9 mouse cellular contexts compared by ENCODE assay signal in the genomic region with DNA sequence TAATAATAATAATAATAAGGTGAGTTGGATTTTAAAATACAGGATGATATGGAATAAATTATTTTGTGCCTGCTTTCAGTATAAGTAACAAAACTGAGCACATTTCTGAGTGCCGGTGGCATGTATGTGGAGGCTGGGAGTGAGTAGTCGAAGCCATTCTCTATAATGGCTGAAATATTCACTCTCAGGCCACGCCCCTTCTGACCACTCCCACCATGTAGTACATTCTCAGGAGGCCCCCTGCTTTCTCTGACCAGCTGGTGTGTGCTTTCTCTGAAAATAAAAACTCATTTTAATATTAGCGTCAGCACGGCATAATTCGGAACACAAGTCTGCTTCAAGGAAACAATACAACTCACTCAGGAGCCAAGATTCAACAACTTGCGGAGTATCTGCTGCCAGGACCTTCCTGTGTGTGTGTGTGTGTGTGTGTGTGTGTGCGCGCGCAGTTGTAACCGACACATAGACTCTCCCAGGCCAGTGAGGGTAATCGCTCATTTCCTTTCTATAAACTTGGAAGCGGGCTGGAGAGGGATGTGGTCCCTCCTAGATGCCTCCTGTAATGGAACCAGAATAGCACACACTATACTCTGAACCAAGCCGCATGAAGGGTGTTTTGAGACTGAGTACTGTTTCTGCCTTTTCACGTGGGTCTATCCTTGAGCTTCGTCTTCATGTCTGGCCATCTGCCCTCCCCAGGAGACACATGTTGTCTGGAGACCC.
DNase-seq lines count a peak whose midpoint lies in the region; ATAC-seq and TF ChIP-seq lines count a peak whose summit lies in the region.
"Had no signal": no experiment of that assay in that cellular context is flagged by ENCODE, and none has a peak within 500 bp of the region (broad histone marks: within the 10 kb centered on the region; RNA-seq: fewer than 3 reads in every experiment).

No protein-coding gene starts in this region.

- TF ChIP-seq CTCF in kidney, postnatal 0 days (IDR thresholded peaks at IDR 0.05; ENCODE audit: low read depth) = no peak
- no peak for TF ChIP-seq CTCF in small intestine, adult 2 months (IDR thresholded peaks at IDR 0.05; ENCODE audit: extremely low read depth, insufficient read length, insufficient replicate concordance, low read depth, low read length)

- 76% methylated on average over 16 of the region's 16 CpGs for WGBS in kidney, postnatal 0 days
- WGBS in heart, embryonic 14.5 days = 83% methylated on average over 16 of the region's 16 CpGs
- 68% methylated on average over 16 of the region's 16 CpGs for WGBS in limb, embryonic 14.5 days
- 79% methylated on average over 16 of the region's 16 CpGs for WGBS in small intestine, adult 2 months
- WGBS in forebrain, embryonic 14.5 days = 88% methylated on average over 16 of the region's 16 CpGs

- H3K9ac ChIP-seq in kidney, postnatal 0 days (ENCODE audit: low read depth, low read length) = no peak overlapping the region
- H3K9ac ChIP-seq in heart, embryonic 14.5 days (ENCODE audit: low read length) = no peak overlapping the region
- H3K9ac ChIP-seq in limb, embryonic 14.5 days (ENCODE audit: low read depth, low read length, severe bottlenecking) = no peak overlapping the region
- no peak overlapping the region for H3K9ac ChIP-seq in forebrain, embryonic 14.5 days (ENCODE audit: low read length)

- H3K27ac ChIP-seq in kidney, postnatal 0 days = no peak overlapping the region
- H3K27ac ChIP-seq in heart, embryonic 14.5 days (replicated peaks in 1 of 2; ENCODE audit: control insufficient read depth in 1 of 2, insufficient read depth in 1 of 2, low read depth in 2 of 2, low read length in 2 of 2) = no peak overlapping the region
- no peak overlapping the region for H3K27ac ChIP-seq in limb, embryonic 14.5 days (replicated peaks; ENCODE audit: low read depth, low read length)
- peak overlapping the region; percentile 7; the same call in 1 of the 2 replicates for H3K27ac ChIP-seq in small intestine, adult 2 months (ENCODE audit: insufficient read depth, low read depth, low read length)
- H3K27ac ChIP-seq in forebrain, embryonic 14.5 days (ENCODE audit: low read depth, low read length) = no peak overlapping the region

- H3K4me2 ChIP-seq in kidney, postnatal 0 days (ENCODE audit: low read length) = no peak overlapping the region
- H3K4me2 ChIP-seq in heart, embryonic 14.5 days (ENCODE audit: low read length) = no peak overlapping the region
- H3K4me2 ChIP-seq in limb, embryonic 14.5 days (replicated peaks; ENCODE audit: low read depth, low read length, severe bottlenecking) = no peak overlapping the region
- no peak overlapping the region for H3K4me2 ChIP-seq in forebrain, embryonic 14.5 days (ENCODE audit: low read length)

- no peaks in the 10 kb centered on the region for H3K27me3 ChIP-seq in kidney, postnatal 0 days (ENCODE audit: insufficient read depth, low read length)
- H3K27me3 ChIP-seq in heart, embryonic 14.5 days (ENCODE audit: control insufficient read depth, insufficient read depth, low read length) = no peaks in the 10 kb centered on the region
- no peaks in the 10 kb centered on the region for H3K27me3 ChIP-seq in limb, embryonic 14.5 days (ENCODE audit: control insufficient read depth, insufficient read depth, low read length)
- no peaks in the 10 kb centered on the region for H3K27me3 ChIP-seq in small intestine, adult 2 months (ENCODE audit: control insufficient read depth, insufficient read depth, low read length)
- H3K27me3 ChIP-seq in forebrain, embryonic 14.5 days (replicated peaks; ENCODE audit: control insufficient read depth, insufficient read depth, low read length) = no peaks in the 10 kb centered on the region

- ATAC-seq in kidney, postnatal 0 days (replicated peaks; ENCODE audit: low FRiP score, low read depth) = no peak
- ATAC-seq in heart, embryonic 14.5 days (ENCODE audit: insufficient number of reproducible peaks, insufficient read depth, low FRiP score, low read depth) = 0 out of 2 replicates have a peak, but pooled peaks have one; percentile 17
- ATAC-seq in limb, embryonic 14.5 days (ENCODE audit: low FRiP score, low read depth) = peak; percentile 16; the same call in 1 of the 2 replicates
- no peak for ATAC-seq in forebrain, embryonic 14.5 days
- ATAC-seq in granulocyte monocyte progenitor cell, adult 5-6 weeks (replicated peaks; ENCODE audit: poor library complexity, severe bottlenecking) = no peak
- ATAC-seq in inflammation-experienced regulatory T-cells, adult 6 months = no peak

- H3K9me3 ChIP-seq in kidney, postnatal 0 days (replicated peaks; ENCODE audit: low read length) = no peaks in the 10 kb centered on the region
- no peaks in the 10 kb centered on the region for H3K9me3 ChIP-seq in heart, embryonic 14.5 days (ENCODE audit: control insufficient read depth, low read length)
- H3K9me3 ChIP-seq in limb, embryonic 14.5 days (ENCODE audit: control insufficient read depth, low read length) = no peaks in the 10 kb centered on the region
- H3K9me3 ChIP-seq in forebrain, embryonic 14.5 days (replicated peaks; ENCODE audit: control insufficient read depth, low read length) = no peaks in the 10 kb centered on the region

- no peaks in the 10 kb centered on the region for H3K36me3 ChIP-seq in kidney, postnatal 0 days (ENCODE audit: insufficient read depth, low read length)
- no peaks in the 10 kb centered on the region for H3K36me3 ChIP-seq in heart, embryonic 14.5 days (ENCODE audit: control insufficient read depth, insufficient read depth, low read length)
- no peaks in the 10 kb centered on the region for H3K36me3 ChIP-seq in limb, embryonic 14.5 days (ENCODE audit: control insufficient read depth, insufficient read depth, low read length)
- H3K36me3 ChIP-seq in small intestine, adult 2 months (ENCODE audit: control insufficient read depth, insufficient read depth, low read length) = no peaks in the 10 kb centered on the region
- H3K36me3 ChIP-seq in forebrain, embryonic 14.5 days (ENCODE audit: control insufficient read depth, insufficient read depth, low read length) = no peaks in the 10 kb centered on the region

- no peaks in the 10 kb centered on the region; the same call in 1 of the 2 replicates for H3K4me1 ChIP-seq in kidney, postnatal 0 days (replicated peaks; ENCODE audit: insufficient read depth, low read length)
- H3K4me1 ChIP-seq in heart, embryonic 14.5 days (ENCODE audit: control insufficient read depth in 2 of 2, insufficient read depth in 2 of 2, low read length in 2 of 2) = peaks cover 7% of the 10 kb centered on the region in 2 experiments; a peak in 3 of 4 replicates
- peaks cover 25% of the 10 kb centered on the region for H3K4me1 ChIP-seq in limb, embryonic 14.5 days (ENCODE audit: control insufficient read depth, insufficient read depth, low read length)
- no peaks in the 10 kb centered on the region; the same call in 1 of the 2 replicates for H3K4me1 ChIP-seq in small intestine, adult 2 months (ENCODE audit: control insufficient read depth, insufficient read depth, insufficient read length, low read length)
- H3K4me1 ChIP-seq in forebrain, embryonic 14.5 days (ENCODE audit: control insufficient read depth, insufficient read depth, low read length) = no peaks in the 10 kb centered on the region

- TF ChIP-seq POLR2A in limb, embryonic 14.5 days (IDR thresholded peaks at IDR 0.05; ENCODE audit: borderline replicate concordance, extremely low read depth, insufficient read depth, insufficient read length) = no peak
- TF ChIP-seq POLR2A in small intestine, adult 2 months (IDR thresholded peaks at IDR 0.05; ENCODE audit: low read depth, low read length) = no peak

- H3K4me3 ChIP-seq in kidney, postnatal 0 days (replicated peaks; ENCODE audit: low read depth, low read length) = no peak overlapping the region
- no peak overlapping the region for H3K4me3 ChIP-seq in heart, embryonic 14.5 days (ENCODE audit: control insufficient read depth in 1 of 2, insufficient read depth in 1 of 2, low read depth in 1 of 2, low read length in 2 of 2)
- no peak overlapping the region for H3K4me3 ChIP-seq in limb, embryonic 14.5 days (replicated peaks; ENCODE audit: low read length)
- no peak overlapping the region for H3K4me3 ChIP-seq in small intestine, adult 2 months (ENCODE audit: low read depth, low read length)
- H3K4me3 ChIP-seq in forebrain, embryonic 14.5 days (ENCODE audit: low read depth, low read length) = no peak overlapping the region
- H3K4me3 ChIP-seq: myocyte had no signal

- peak; percentile 33 for DNase-seq in kidney, postnatal 0 days (ENCODE audit: low spot score)
- no peak for DNase-seq in kidney, adult 11 months
- DNase-seq in limb, embryonic 14.5 days (ENCODE audit: low spot score) = no peak
- DNase-seq in forebrain, embryonic 14.5 days (ENCODE audit: low spot score) = no peak

Comparison
In these comparisons a context has a peak if more than half of its experiments do, and no peak if none do; other contexts are left out.
1. ATAC-seq: peak in heart, embryonic 14.5 days (single experiment) and limb, embryonic 14.5 days (single experiment); none in kidney, postnatal 0 days (single experiment), forebrain, embryonic 14.5 days (single experiment), granulocyte monocyte progenitor cell, adult 5-6 weeks (single experiment) and inflammation-experienced regulatory T-cells, adult 6 months (single experiment).